Mouse (Mus musculus) lung, postnatal 36 days (tissue): Measurements from ENCODE around the gene Wwc2.

Experiments used
- DNase-seq: peaks from one replicate; pipeline ENCODE4 v3.0.0; 2022; ENCODE audit warnings: mixed read lengths

Wwc2 gene

DNA sequence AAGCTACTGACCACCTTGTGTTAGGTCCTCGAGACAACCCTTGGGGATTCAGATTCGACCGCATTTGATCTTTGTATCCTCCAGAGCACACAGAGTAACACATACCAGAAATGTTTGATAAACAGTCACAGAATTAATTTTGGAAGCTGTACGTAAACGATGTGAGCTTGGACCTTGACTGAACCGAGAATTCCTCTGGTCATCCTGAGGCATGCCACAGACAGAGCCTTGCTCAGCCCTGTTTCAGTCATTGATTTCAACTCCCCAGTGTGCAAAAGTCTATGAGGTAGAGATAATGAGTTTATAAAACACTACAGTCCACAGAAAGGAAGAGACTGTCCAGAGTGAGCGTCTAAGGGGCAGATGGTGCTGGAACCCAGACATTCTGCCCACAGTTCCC, 51.5 kb downstream of the Wwc2 start:
- DNase-seq, result no peak

DNA sequence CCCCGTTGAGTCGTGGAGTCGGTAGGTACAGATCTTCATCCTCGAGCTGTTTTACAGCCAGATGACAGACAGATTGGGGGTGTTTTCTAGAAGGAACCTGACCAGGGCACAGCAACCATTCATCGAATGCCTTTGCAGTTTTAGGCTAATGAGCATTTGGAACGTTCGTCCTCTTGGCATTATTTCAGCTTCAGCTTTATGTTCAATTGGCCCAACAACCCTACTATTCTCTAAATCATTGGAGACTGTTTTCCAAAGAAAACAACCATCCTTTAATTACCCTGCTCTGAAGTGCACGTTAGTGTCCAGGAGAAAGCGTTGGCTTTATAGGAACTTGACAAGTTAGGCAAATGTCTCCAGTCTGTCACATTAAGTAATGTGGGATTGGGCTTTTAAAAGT, 54.3 kb downstream of the Wwc2 start:
- DNase-seq, result no peak

DNA sequence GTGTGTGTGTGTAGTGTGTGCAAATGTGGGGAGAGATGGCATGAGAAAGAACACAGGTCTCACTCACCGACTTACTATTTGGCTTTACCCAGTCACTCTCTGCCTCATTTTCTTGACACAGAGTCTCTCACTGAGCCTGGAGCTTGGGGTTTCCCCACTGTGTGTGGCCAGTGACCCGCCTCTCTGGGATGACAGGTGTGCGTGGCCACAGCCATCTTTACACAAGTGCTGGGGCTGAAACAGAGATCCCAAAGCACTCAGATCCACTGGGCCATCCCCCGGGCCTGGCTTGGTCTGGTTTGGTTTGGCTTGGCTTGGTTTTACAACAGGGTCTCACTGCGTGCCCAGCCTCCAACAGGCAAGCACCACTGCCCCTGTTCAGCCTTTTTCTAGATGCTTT, 55.3 kb downstream of the Wwc2 start:
- no peak for DNase-seq

DNA sequence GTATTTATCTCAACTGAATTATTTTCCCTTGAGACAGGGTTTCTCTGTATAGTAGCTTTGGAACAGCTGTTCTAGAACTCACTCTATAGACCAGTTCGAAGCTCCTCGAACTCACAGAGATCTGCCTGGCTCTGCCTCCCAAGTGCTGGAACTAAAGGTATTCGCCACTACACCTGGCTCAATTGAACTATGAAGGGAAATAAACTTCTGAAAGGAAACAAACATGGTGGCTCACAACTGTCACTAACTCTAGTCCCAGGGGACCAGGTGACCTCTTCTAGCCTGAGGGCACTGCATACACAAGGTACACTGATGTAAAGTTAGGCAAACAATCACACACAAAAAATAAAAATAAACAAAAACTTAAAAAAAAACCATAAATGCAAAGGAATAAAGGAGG, 57.6 kb downstream of the Wwc2 start:
- no peak for DNase-seq

DNA sequence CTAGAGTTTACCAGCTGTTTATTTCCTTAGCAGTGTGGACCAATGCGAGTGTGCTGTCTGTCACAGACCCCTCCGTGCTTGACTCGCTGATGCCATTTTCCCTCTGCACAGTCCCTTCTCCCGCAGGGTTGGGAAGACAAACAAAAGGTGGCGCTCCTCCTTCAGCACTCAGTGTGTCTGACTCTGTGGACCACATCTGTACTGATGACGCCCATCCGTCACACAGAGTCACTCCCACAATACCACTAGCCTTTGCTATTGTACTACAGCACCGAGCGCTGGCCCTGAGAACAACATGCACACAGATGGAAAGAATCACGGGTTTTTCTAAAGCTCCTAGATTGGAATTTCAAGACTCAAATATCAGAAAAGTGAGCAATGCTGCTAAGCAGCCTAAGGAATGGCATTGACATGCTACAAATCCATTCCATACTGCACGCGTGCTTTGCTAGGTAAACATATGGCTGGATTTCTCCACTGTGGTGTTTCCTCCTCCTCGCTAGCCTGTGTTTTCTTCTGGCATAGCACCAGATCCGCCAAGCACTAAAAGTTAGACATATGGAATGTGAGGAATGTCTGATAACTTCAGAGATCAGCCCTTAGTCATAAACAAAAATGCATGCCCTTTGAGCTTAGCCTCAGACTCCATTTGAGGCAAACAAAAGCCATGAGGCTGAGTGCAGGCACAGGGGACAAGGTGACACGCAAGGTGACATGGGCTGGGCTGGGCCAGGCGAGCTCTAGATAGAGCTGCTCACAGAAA, 58.5 kb downstream of the Wwc2 start:
- peak; percentile 69 for DNase-seq

DNA sequence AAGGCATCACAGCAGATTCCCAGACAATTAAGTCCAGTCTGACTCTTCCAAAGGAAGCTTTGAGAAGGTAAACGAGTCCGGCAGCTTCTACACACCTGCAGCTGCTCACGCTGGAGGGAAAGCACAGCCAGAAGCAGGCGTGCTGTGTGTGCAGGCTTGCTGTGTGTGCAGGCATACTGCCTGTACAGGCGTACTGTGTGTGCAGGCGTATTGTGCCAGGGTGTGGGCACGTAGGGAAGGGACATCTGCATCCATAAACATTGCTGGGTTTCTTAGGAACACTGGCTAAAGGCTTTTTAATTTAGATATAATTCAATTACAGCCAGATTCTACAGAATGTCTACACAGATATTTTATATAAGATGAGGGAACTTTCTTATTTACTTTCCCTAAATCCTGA, 59.4 kb downstream of the Wwc2 start:
- DNase-seq, result no peak

DNA sequence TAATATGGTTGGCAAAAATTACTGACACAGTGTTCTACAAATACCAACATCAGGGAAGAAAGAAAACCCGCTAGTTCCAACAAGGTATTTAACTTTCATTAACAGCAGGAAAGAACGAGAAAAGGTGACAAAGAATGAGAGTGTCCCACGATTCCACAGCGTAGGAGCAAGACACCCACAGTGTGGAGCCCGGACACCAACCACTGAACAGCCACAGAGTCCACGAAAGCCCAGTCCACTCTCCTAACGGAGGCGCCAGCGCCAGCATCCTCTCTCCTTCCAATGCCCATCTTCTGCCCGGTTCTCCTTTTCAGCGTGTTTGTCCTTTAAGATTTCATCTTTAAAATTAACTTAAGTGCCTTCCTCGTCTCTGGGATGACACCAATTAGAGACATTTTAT, 61.1 kb downstream of the Wwc2 start:
- DNase-seq, result no peak

DNA sequence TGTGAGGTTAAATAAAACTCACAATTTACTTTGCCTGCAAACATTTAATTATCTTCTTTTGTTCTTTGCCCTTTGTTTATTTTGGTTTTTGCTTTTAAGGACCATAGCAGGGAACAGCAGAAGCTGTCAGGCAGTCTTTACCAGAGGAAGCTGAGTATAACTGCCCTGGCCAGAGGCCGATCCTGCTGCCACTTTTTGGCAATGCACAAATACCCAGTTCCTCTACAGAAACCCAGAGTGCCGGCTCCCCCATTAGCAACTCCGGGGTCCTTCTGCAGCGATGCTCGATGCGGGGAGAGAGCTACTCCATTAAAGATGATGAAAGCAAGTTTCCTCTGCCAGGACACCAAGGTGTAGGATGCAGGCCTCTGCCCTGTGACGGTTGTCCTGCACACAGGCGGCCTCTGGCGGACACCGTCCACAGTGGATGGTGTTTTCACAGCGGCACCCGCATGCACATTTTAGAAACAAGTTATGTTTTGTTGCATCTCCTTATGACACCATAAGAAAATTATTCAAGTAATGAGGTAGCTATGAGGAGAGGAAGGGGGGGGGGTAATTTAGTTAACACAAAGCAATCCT, 62.0 kb downstream of the Wwc2 start:
- no peak for DNase-seq

DNA sequence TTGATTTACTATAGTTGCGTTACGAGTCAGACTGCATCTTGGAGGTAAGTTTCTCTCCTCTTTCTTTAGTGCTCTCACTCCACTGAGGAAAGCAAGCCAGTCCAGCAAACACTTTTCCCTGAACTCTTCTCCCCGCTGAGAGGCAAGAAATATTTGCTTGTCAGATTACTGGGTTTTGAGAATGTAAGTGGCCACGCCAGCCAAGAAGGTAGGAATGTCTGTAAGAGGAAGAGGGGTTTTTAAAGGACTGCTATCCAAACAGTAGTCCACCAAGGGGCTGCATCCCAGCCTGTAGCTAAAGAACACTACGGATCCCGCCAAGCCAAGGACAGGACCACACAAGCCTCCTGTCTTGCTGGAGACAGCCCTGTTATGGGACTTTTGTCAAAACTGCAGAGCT, 65.8 kb downstream of the Wwc2 start:
- DNase-seq, result peak; percentile 68

DNA sequence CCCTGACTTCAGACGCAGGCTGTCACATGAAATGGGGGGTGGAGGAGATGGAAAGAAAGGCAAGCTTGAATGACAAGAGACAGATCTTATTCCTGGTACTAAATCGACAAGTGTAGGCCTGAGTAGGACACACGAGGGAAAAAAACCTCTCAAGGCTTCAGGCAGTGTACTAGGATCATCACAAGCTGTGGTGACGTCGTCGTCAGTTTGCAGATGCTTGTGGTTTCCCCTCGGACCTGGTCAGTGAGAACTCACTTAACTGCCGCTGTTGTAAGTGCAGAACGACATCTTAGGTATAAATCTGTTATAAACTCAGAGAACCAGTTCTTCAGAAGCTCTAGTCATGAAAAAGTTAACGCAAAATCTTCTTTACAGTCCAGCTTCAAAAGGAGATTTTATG, 67.9 kb downstream of the Wwc2 start:
- no peak for DNase-seq

DNA sequence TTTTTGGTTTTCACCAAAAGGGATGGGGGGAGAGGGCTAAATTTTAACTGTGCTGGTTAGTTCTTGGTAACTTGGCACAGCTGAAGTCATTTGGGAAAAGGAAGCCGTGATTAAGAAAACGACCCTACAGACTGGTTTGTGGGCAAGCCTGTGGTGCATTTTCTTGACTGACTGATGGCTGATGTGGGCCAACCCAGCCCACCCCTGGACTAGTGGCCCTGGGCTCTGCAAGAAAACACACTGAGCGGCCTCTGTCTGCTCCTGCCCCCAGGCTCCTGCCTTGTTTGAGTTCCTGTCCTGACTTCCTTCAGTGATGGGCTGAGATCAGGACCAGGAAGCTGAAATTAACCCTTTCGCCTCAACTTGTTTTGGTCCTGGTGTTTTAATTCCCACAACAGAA, 68.7 kb downstream of the Wwc2 start:
- DNase-seq, result no peak

DNA sequence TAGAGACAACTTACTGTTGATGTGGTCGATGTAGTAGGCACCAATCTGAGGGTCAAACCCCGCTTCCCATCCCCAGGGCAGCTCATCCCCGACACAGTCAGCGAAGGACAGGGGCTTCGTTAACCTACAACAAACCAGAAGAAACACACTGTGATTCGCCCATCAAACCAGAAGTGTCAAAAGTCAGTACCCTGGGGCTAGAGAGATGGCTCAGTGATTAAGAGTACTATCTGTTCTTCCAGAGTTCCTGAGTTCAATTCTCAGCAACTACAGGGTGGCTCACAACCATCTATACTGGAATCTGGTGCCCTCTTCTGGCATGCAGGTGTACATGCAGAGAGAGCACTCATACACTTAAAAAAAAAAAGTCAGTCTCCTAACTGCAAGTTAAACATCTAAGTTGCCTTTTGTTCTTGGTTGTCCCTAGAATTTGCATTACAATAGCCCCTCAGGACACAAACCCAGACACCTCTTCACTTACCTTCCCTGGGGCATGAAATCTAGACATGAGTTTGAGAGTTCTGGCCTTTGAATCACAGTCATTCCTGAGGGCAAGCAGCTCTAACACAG, 70.1 kb downstream of the Wwc2 start:
- DNase-seq, result no peak

DNA sequence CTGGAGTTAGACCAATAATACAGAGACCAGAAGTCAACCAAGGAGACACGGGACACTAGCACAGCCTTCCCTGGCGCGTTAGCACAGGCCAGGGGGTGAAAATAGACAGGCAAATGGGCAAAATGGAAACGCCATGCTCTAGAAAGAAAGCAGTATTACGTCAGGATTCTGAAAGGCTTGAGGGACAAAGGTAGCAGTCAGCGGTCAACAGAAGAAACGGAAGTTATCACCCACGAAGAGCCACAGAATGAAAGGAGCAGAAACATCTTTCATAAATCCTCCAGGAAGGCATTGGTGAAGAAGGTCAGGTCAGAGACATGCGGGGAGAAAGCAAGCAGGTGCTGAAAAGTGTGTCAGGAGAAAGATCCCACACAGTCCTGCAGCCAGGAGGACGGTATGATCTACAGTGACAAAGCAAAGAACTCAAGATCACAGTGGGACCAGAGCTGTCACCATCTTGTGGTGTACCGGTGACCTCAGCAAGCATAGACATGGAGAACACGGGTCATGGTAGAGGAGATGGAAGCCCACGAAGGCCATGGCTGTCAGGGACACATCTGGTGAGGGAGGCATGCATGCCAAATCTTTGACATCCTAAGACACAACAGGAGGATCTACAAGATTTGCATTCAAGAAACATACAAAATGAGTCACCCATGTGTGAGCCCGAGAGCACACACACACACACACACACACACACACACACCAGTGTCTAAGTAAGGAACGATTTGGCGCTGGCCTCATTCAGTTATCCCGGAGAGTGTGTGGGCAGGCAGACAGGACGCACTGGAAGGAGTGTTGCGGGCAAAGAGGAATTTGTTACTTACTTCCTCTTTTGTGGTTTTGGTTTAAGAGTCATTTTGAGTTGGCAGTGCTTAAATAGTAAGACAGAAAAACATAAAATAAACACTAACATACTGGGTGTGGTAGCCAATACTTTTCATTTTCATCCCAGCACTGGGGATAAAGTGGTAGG, 73.4 kb downstream of the Wwc2 start:
- peak; percentile 62 for DNase-seq

DNA sequence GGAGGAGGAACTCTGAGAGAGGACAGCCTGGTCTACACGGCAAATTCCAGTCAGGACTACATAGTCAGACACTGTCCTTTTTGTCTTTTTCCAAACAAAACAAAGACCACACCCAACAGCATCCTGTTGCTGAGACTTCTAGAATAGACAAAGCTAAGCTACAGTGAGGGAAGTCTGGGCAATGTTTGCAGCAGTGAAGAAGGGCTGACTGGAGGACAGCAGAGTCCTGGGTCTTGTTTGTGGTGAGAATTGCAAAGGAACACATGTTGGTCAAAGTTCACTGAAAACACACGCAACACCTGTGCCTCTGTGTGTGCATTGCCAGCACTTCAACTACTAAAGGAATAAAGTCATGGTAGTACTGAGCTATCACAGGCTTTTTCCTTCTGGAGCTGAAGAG, 75.2 kb downstream of the Wwc2 start:
- peak; percentile 51 for DNase-seq

DNA sequence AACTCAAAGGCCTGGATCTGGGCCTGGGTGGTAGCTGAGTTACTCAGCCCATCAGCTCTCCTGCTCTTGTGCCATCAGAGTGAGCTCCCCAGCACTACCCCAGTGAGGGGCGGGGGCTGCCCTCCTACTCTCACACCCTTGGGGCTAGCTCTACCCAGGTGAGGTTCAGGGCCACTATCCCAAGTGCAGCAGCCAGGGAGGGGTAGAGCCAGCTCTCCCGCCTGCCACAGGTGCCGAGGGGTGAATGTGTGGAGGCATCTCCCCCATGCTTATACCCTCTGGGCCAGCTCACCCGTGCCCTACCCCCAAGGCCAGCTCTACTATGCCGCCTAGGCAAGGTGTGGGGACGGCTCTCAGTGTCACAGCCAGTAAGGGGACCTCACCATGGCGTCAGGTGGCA, 75.8 kb downstream of the Wwc2 start:
- no peak for DNase-seq

DNA sequence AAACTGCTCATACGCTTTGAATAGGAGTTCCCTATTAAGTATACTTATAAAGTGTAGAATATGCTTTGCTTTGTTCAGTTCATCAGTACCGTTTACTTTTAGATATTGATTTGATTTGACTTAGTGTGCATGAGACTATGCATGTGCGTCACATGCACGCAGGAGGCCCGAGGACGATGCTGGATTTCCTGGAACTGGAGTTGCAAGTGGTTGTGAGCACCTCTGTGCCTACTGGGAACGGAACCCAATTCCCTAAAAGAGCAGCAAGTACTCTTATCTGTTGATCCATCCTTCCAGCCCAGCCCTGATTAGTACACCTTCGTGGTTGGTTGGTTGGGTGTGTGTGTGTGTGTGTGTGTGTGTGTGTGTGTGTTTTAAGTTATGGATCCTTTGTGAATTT, 76.6 kb downstream of the Wwc2 start:
- no peak for DNase-seq

DNA sequence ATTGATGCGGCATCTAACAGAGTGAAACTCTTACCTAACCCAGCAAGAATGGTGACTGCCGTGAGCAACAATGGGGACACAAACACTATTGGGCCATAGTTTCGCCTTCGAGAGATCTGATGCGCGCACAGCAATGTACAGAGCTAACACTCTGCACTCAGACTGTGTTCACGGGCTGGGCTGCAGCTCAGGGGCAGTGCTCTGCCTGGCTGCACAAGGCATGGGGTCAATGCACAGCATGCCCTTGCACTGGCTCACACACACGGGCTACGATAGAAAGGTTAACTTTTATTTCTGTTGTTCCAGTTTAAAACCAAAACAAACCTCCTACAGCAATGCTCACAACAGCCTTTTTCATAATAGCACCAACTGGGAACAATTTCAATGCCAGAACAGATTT, 77.1 kb downstream of the Wwc2 start:
- no peak for DNase-seq

DNA sequence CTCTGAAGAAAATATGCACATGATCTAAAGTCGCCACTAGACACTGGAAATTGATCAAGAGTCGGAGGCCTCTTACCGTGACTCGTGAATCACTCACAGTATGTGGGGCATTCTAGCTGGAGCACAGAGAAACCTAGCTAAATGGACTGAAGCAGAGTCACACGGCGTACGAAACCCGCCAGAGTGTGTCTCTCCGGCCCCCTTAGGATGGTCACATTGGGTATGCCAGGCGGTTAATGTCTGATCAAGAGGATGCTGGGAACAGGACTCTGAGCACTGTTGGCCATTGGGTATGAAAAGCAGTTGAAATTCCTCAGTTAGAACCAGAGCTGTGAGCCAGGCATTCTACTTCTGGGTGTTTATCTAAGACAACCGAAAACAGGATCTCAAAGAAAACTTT, 81.0 kb downstream of the Wwc2 start:
- DNase-seq, result no peak

DNA sequence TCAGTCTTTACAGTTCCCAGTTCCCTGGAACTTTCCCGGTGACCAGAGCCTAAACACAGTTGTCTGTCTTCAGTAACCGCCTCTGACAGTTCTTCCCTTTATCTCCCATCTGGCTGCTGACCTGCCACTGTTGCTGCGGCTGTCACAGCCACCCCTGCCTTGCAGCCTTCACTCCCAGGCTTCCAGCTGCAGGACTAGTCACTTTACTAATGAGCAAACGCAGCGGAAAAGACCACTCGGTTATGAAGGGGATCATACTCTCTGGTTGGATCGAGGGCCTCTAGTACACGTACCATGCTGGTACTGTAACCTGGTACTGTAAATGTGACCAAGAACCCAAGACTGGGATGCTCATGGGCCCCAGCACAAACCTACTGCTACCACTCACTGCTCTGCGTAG, 83.7 kb downstream of the Wwc2 start:
- no peak for DNase-seq

DNA sequence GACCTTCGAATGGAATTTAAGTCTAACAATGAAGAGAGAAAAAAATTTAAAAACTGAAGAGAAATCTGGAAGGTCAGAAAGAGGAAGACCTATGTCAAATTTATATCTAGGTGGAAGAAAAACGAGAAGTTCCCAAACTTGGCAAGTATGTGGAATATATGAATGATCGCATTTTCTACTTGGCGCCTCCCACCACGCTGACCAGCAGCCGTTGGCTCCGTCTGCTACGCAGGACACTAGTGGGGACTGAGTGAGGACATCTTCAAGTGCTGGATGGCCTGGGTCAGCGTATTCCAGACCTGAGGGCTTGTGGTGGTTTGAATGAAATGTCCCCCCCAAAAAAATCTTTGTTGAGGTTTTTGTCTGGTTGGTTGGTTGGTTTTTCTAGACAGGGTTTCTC, 84.6 kb downstream of the Wwc2 start:
- DNase-seq, result no peak

DNA sequence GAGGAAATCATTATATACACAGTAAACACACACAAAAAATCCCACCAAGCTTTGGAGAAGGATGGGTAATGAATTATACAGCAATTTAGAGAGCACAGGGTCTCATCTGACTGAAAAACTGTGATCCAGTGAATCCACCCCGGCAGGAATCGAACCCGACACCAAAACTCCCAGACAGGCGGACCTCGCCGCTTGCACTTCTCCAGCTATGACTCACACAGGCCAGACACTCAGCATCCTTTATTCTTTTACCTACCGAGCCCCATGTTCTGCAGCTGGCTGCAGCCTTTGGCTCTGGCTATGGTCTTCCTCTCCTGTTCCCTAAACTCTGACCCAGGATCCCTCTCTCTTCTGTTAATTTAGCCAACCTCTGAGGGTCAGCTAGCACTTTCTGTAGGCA, 85.5 kb downstream of the Wwc2 start:
- no peak for DNase-seq

DNA sequence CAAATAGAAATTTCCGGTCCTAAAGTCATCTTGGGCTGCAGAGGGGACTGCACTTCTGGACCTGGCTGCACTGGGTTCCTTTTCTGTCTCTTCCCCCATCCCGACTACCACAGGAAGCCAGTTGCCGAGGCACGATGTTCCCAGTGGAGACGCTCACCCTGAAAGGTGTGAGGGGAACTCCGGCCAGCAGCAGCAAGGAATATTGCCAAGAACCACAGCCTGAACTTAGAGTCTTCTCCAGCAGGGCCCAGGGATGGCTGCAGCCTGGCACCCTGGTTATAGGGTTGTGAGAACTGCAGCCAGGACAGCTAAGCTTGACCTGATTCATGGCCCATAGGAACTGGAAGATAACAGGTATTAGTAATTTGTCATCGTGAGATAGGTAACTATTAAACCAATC, 86.7 kb downstream of the Wwc2 start:
- DNase-seq, result no peak

DNA sequence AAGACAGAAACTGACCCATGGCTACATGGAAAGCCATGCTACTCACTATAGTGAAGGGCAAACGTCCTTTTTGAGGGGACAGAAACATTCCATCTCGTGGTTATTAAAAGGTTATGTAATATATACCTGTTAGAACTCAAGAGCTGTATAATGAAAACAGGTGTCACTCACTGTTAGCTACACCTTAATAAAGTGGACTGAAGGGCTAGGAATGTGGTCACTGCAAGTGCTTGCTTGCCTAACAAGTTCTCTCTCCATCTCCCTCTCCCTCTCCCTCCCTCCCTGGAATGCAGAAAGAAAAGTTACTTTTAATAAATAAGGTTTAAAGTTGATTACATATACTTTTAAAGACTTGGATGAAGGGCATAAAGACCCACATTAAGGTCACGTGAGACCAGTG, 88.0 kb downstream of the Wwc2 start:
- peak; percentile 60 for DNase-seq

DNA sequence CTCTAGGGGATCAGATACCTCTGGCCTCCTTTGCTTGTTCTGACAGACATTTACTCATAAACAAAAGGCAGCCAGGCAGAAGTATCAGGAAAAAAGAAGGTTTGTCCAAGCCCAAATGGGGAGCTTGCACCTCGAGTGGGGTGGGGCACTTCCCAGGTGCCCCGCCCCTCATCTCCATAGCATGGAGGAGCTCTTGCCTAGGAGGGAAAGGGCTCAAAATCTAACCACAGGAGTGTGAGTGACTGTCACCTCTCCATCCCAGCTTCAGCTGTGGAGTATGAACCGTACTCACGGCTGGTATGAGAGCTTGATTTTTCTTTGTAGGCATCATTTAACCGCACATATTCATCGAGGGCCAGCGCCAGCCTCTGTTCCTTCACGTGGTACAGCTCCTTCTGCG, 90.4 kb downstream of the Wwc2 start:
- no peak for DNase-seq
